Mouse (Mus musculus): Measurements from ENCODE around the gene Scimp. TPM values are rescaled to one million over a fixed set of nuclear protein-coding genes. Genes with fewer than 3 reads are reported as not detected.
"Not testable (repeated sequence)": the region's sequence is repeated elsewhere in the genome, so short reads cannot be mapped to it uniquely, and the experiment has no call there.

The Scimp gene
- polyA plus RNA-seq, 1 experiment from 2014 or later = 0.62 TPM

GRCm38 (mm10) chr11:70763582-70763935 is 48.8 kb downstream of the Scimp start:
- Histone ChIP-seq H3K27me3 (ENCODE audit: control insufficient read depth, insufficient read depth, low read length) (no peaks in the 10 kb centered on the region), H3K9ac (ENCODE audit: low read length) (peak overlapping the region; percentile 81), H3K27ac (replicated peaks in 1 of 2; ENCODE audit: control insufficient read depth in 1 of 2, insufficient read depth in 1 of 2, low read depth in 2 of 2, low read length in 2 of 2) (peak overlapping the region; percentile 85 to 88; a peak in 3 of 4 replicates), H3K4me1 (ENCODE audit: control insufficient read depth in 2 of 2, insufficient read depth in 2 of 2, low read length in 2 of 2) (peaks cover 8 to 9% of the 10 kb centered on the region in 2 experiments; a peak in 3 of 4 replicates), H3K36me3 (ENCODE audit: control insufficient read depth, insufficient read depth, low read length) (peaks cover 13% of the 10 kb centered on the region; the same call in 1 of the 2 replicates), H3K4me3 (ENCODE audit: control insufficient read depth in 1 of 2, insufficient read depth in 1 of 2, low read depth in 1 of 2, low read length in 2 of 2) (peak overlapping the region; percentile 60 to 71), H3K4me2 (ENCODE audit: low read length) (peak overlapping the region; percentile 79), H3K9me3 (ENCODE audit: control insufficient read depth, low read length) (no peaks in the 10 kb centered on the region)
- no peak for ATAC-seq (ENCODE audit: insufficient number of reproducible peaks, insufficient read depth, low FRiP score, low read depth)
- 31% methylated on average over 3 of the region's 3 CpGs for WGBS

- ATAC-seq (ENCODE audit: insufficient number of reproducible peaks, insufficient read depth, low FRiP score, low read depth) = no peak
- Histone ChIP-seq H3K4me1 (ENCODE audit: control insufficient read depth in 2 of 2, insufficient read depth in 2 of 2, low read length in 2 of 2) (peaks cover 8 to 9% of the 10 kb centered on the region in 2 experiments; a peak in 3 of 4 replicates), H3K4me3 (ENCODE audit: control insufficient read depth in 1 of 2, insufficient read depth in 1 of 2, low read depth in 1 of 2, low read length in 2 of 2) (no peak overlapping the region), H3K36me3 (ENCODE audit: control insufficient read depth, insufficient read depth, low read length) (peaks cover 5% of the 10 kb centered on the region; the same call in 1 of the 2 replicates), H3K27ac (replicated peaks in 1 of 2; ENCODE audit: control insufficient read depth in 1 of 2, insufficient read depth in 1 of 2, low read depth in 2 of 2, low read length in 2 of 2) (no peak overlapping the region), H3K27me3 (ENCODE audit: control insufficient read depth, insufficient read depth, low read length) (no peaks in the 10 kb centered on the region), H3K9ac (ENCODE audit: low read length) (no peak overlapping the region), H3K4me2 (ENCODE audit: low read length) (no peak overlapping the region), H3K9me3 (ENCODE audit: control insufficient read depth, low read length) (no peaks in the 10 kb centered on the region)
- WGBS = 81% methylated on average over 9 of the region's 9 CpGs
Observed at GRCm38 (mm10) chr11:70762641-70763040, 49.7 kb downstream of the Scimp start.

- not testable (repeated sequence) for H3K9ac ChIP-seq (ENCODE audit: low read length); H3K36me3 ChIP-seq (ENCODE audit: control insufficient read depth, insufficient read depth, low read length); H3K9me3 ChIP-seq (ENCODE audit: control insufficient read depth, low read length); ATAC-seq (ENCODE audit: insufficient number of reproducible peaks, insufficient read depth, low FRiP score, low read depth); H3K4me1 ChIP-seq (ENCODE audit: control insufficient read depth in 2 of 2, insufficient read depth in 2 of 2, low read length in 2 of 2); H3K27ac ChIP-seq (replicated peaks in 1 of 2; ENCODE audit: control insufficient read depth in 1 of 2, insufficient read depth in 1 of 2, low read depth in 2 of 2, low read length in 2 of 2); H3K27me3 ChIP-seq (ENCODE audit: control insufficient read depth, insufficient read depth, low read length); H3K4me2 ChIP-seq (ENCODE audit: low read length); H3K4me3 ChIP-seq (ENCODE audit: control insufficient read depth in 1 of 2, insufficient read depth in 1 of 2, low read depth in 1 of 2, low read length in 2 of 2)
- 71% methylated on average over 3 of the region's 3 CpGs for whole genome bisulfite sequencing
Observed at GRCm38 (mm10) chr11:70760446-70760845, 51.9 kb downstream of the Scimp start.

GRCm38 (mm10) chr11:70755645-70756044 is 56.7 kb downstream of the Scimp start:
- H3K9me3 ChIP-seq (ENCODE audit: control insufficient read depth, low read length) = no peaks in the 10 kb centered on the region
- 8% methylated on average over 7 of the region's 7 CpGs for WGBS
- H3K27me3 ChIP-seq (ENCODE audit: control insufficient read depth, insufficient read depth, low read length) = no peaks in the 10 kb centered on the region
- H3K4me1 ChIP-seq (ENCODE audit: control insufficient read depth in 2 of 2, insufficient read depth in 2 of 2, low read length in 2 of 2) = no peaks in the 10 kb centered on the region; a peak in 1 of 4 replicates
- no peak for ATAC-seq (ENCODE audit: insufficient number of reproducible peaks, insufficient read depth, low FRiP score, low read depth)
- no peak overlapping the region for H3K4me2 ChIP-seq (ENCODE audit: low read length)
- H3K36me3 ChIP-seq (ENCODE audit: control insufficient read depth, insufficient read depth, low read length) = no peaks in the 10 kb centered on the region
- no peak overlapping the region for H3K4me3 ChIP-seq (ENCODE audit: control insufficient read depth in 1 of 2, insufficient read depth in 1 of 2, low read depth in 1 of 2, low read length in 2 of 2)
- peak overlapping the region; percentile 30; the same call in 1 of the 2 replicates for H3K9ac ChIP-seq (ENCODE audit: low read length)
- no peak overlapping the region for H3K27ac ChIP-seq (replicated peaks in 1 of 2; ENCODE audit: control insufficient read depth in 1 of 2, insufficient read depth in 1 of 2, low read depth in 2 of 2, low read length in 2 of 2)

GRCm38 (mm10) chr11:70754958-70755357 is 57.4 kb downstream of the Scimp start:
- Histone ChIP-seq H3K27me3 (ENCODE audit: control insufficient read depth, insufficient read depth, low read length) (no peaks in the 10 kb centered on the region), H3K9me3 (ENCODE audit: control insufficient read depth, low read length) (no peaks in the 10 kb centered on the region), H3K4me1 (ENCODE audit: control insufficient read depth in 2 of 2, insufficient read depth in 2 of 2, low read length in 2 of 2) (no peaks in the 10 kb centered on the region; a peak in 1 of 4 replicates), H3K4me2 (ENCODE audit: low read length) (no peak overlapping the region), H3K36me3 (ENCODE audit: control insufficient read depth, insufficient read depth, low read length) (no peaks in the 10 kb centered on the region), H3K4me3 (ENCODE audit: control insufficient read depth in 1 of 2, insufficient read depth in 1 of 2, low read depth in 1 of 2, low read length in 2 of 2) (no peak overlapping the region), H3K9ac (ENCODE audit: low read length) (no peak overlapping the region), H3K27ac (replicated peaks in 1 of 2; ENCODE audit: control insufficient read depth in 1 of 2, insufficient read depth in 1 of 2, low read depth in 2 of 2, low read length in 2 of 2) (no peak overlapping the region)
- ATAC-seq (ENCODE audit: insufficient number of reproducible peaks, insufficient read depth, low FRiP score, low read depth) = no peak
- WGBS = 62% methylated on average over 7 of the region's 7 CpGs

- Histone ChIP-seq H3K4me1 (ENCODE audit: control insufficient read depth in 2 of 2, insufficient read depth in 2 of 2, low read length in 2 of 2) (no peaks in the 10 kb centered on the region; a peak in 1 of 4 replicates), H3K9ac (ENCODE audit: low read length) (no peak overlapping the region), H3K4me3 (ENCODE audit: control insufficient read depth in 1 of 2, insufficient read depth in 1 of 2, low read depth in 1 of 2, low read length in 2 of 2) (no peak overlapping the region), H3K27ac (replicated peaks in 1 of 2; ENCODE audit: control insufficient read depth in 1 of 2, insufficient read depth in 1 of 2, low read depth in 2 of 2, low read length in 2 of 2) (no peak overlapping the region), H3K36me3 (ENCODE audit: control insufficient read depth, insufficient read depth, low read length) (no peaks in the 10 kb centered on the region), H3K27me3 (ENCODE audit: control insufficient read depth, insufficient read depth, low read length) (no peaks in the 10 kb centered on the region), H3K9me3 (ENCODE audit: control insufficient read depth, low read length) (no peaks in the 10 kb centered on the region), H3K4me2 (ENCODE audit: low read length) (no peak overlapping the region)
- no peak for ATAC-seq (ENCODE audit: insufficient number of reproducible peaks, insufficient read depth, low FRiP score, low read depth)
- 58% methylated on average over 4 of the region's 4 CpGs for WGBS
Observed at GRCm38 (mm10) chr11:70754476-70754875, 57.9 kb downstream of the Scimp start.

- H3K4me1 ChIP-seq (ENCODE audit: control insufficient read depth in 2 of 2, insufficient read depth in 2 of 2, low read length in 2 of 2) = no peaks in the 10 kb centered on the region; a peak in 1 of 4 replicates
- H3K36me3 ChIP-seq (ENCODE audit: control insufficient read depth, insufficient read depth, low read length) = no peaks in the 10 kb centered on the region
- no peak overlapping the region for H3K4me3 ChIP-seq (ENCODE audit: control insufficient read depth in 1 of 2, insufficient read depth in 1 of 2, low read depth in 1 of 2, low read length in 2 of 2)
- WGBS = 87% methylated on average over 10 of the region's 10 CpGs
- no peaks in the 10 kb centered on the region for H3K9me3 ChIP-seq (ENCODE audit: control insufficient read depth, low read length)
- no peak overlapping the region for H3K27ac ChIP-seq (replicated peaks in 1 of 2; ENCODE audit: control insufficient read depth in 1 of 2, insufficient read depth in 1 of 2, low read depth in 2 of 2, low read length in 2 of 2)
- H3K27me3 ChIP-seq (ENCODE audit: control insufficient read depth, insufficient read depth, low read length) = no peaks in the 10 kb centered on the region
- H3K4me2 ChIP-seq (ENCODE audit: low read length) = no peak overlapping the region
- no peak for ATAC-seq (ENCODE audit: insufficient number of reproducible peaks, insufficient read depth, low FRiP score, low read depth)
- H3K9ac ChIP-seq (ENCODE audit: low read length) = no peak overlapping the region
Observed at GRCm38 (mm10) chr11:70753146-70753545, 59.2 kb downstream of the Scimp start.

GRCm38 (mm10) chr11:70752337-70753017 is 59.9 kb downstream of the Scimp start:
- Histone ChIP-seq H3K27me3 (ENCODE audit: control insufficient read depth, insufficient read depth, low read length) (no peaks in the 10 kb centered on the region), H3K4me2 (ENCODE audit: low read length) (no peak overlapping the region), H3K4me1 (ENCODE audit: control insufficient read depth in 2 of 2, insufficient read depth in 2 of 2, low read length in 2 of 2) (no peaks in the 10 kb centered on the region; a peak in 1 of 4 replicates), H3K4me3 (ENCODE audit: control insufficient read depth in 1 of 2, insufficient read depth in 1 of 2, low read depth in 1 of 2, low read length in 2 of 2) (no peak overlapping the region), H3K36me3 (ENCODE audit: control insufficient read depth, insufficient read depth, low read length) (no peaks in the 10 kb centered on the region), H3K9me3 (ENCODE audit: control insufficient read depth, low read length) (no peaks in the 10 kb centered on the region), H3K9ac (ENCODE audit: low read length) (no peak overlapping the region), H3K27ac (replicated peaks in 1 of 2; ENCODE audit: control insufficient read depth in 1 of 2, insufficient read depth in 1 of 2, low read depth in 2 of 2, low read length in 2 of 2) (no peak overlapping the region)
- WGBS = 65% methylated on average over 4 of the region's 4 CpGs
- no peak for ATAC-seq (ENCODE audit: insufficient number of reproducible peaks, insufficient read depth, low FRiP score, low read depth)
